In genomic region chr17:73308691-73309090, GRCm38 (mm10) we compare ENCODE assay signal across 14 mouse cellular contexts.
DNase-seq lines count a peak whose midpoint lies in the region.
"Had no signal": no experiment of that assay in that cellular context is flagged by ENCODE, and none has a peak within 500 bp of the region (broad histone marks: within the 10 kb centered on the region; RNA-seq: fewer than 3 reads in every experiment).

No protein-coding gene starts in this region.

- intact Hi-C loops in heart, postnatal 25 days (cut with DNase I), result no loop called here

- DNase-seq in cerebellum, postnatal 10 days, result peak; percentile 54 to 60
- DNase-seq in cerebellum, adult 18-20 months, result no peak
- peak; percentile 30 for DNase-seq in heart, adult 11 months
- no peak for DNase-seq in heart, postnatal 25 days (ENCODE audit: low spot score)
- DNase-seq in testis, postnatal 10 days (ENCODE audit: low spot score), result peak; percentile 12
- no peak for DNase-seq in testis, postnatal 14 days (ENCODE audit: low spot score)
- DNase-seq: adrenal gland, adult 8-10 months; adrenal gland, postnatal 14 days; adrenal gland, postnatal 36 days; B cell, adult 2 months; cerebellum, adult 11 months; cerebellum, adult 2 months; cerebellum, adult 9-10 months; forebrain, postnatal 0 days had no signal

Comparison
In these comparisons a context has a peak if more than half of its experiments do, and no peak if none do; other contexts are left out.
1. DNase-seq: peak in cerebellum, postnatal 10 days (2 of 2), heart, adult 11 months (single experiment) and testis, postnatal 10 days (single experiment); none in cerebellum, adult 18-20 months (0 of 2), heart, postnatal 25 days (single experiment) and testis, postnatal 14 days (single experiment).